Mouse (Mus musculus) colon, adult 2 months (tissue): Measurements from ENCODE around the gene Sema5b. TPM values are rescaled to one million over a fixed set of nuclear protein-coding genes. Genes with fewer than 3 reads are reported as not detected.

Experiments used
- polyA plus RNA-seq: library from polyadenylated mRNA; depleted of rRNA; stranded (reverse); fragments of >200 nt; gene quantifications from 2 replicates; pipeline ENCODE4 v1.2.3, GENCODE M21; 2012; rRNA removed

Gene Sema5b
- polyA plus RNA-seq, result 1.3 and 1.6 TPM in 2 replicates

GRCm38 (mm10) chr16:35541117-35541641, at the start of gene Sema5b:
TSS of gene Sema5b (plus strand) at chr16:35541145.

Other genes starting within 250 kb of the Sema5b start
- gene Sec22a, start 177.2 kb upstream of the Sema5b start, polyA plus RNA-seq, result 9.2 and 13.6 TPM in 2 replicates
- gene Pdia5, start 50.3 kb upstream of the Sema5b start, polyA plus RNA-seq, result 33.9 and 39.6 TPM in 2 replicates
- gene Dirc2, start 228.2 kb downstream of the Sema5b start, polyA plus RNA-seq, result 51.1 and 69.7 TPM in 2 replicates
- gene Hspbap1, start 229.2 kb downstream of the Sema5b start, polyA plus RNA-seq, result 3.6 and 4.3 TPM in 2 replicates